Mouse (Mus musculus) neutrophil, adult 5-6 weeks (primary cell): ENCODE data around the gene Ext2. TPM values are rescaled to one million over a fixed set of nuclear protein-coding genes. Genes with fewer than 3 reads are reported as not detected.

ENCODE experiments used
- ATAC-seq: fragments of 151-379, 151-347 bp; 2 replicates; pipeline ENCODE4 v1.8.0; 2017; ENCODE audit warnings: mild to moderate bottlenecking, moderate TSS enrichment; ENCODE audit not compliant: insufficient number of reproducible peaks, poor library complexity, low FRiP score, severe bottlenecking; ENCODE audit errors: extremely low read depth
- total RNA-seq: library from RNA; stranded (forward); fragments of 200-1000 nt; gene quantifications from 2 replicates; pipeline ENCODE4 v1.2.3, GENCODE M21; 2017

Gene Ext2
- total RNA-seq, 1 experiment from 2014 or later: 18.5 TPM

DNA sequence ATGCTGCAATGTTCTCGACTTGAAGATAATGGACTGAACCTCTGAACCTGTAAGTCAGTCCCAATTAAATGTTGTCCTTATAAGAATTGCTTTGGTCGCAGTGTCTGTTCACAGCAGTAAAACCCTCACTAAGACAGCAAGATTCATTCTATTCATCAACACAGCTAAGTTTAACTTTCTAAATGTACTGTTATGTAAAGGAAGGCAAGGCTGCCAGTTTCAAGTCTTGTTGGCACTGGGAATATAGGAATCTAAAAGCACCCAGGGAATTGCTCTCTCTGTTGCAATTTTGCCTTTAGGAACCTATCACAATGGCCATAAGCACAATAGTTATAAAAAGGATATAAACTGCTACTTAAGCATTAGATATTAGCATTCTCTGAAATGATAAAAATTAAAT, 116.0 kb downstream of the Ext2 start:
- ATAC-seq: no peak

DNA sequence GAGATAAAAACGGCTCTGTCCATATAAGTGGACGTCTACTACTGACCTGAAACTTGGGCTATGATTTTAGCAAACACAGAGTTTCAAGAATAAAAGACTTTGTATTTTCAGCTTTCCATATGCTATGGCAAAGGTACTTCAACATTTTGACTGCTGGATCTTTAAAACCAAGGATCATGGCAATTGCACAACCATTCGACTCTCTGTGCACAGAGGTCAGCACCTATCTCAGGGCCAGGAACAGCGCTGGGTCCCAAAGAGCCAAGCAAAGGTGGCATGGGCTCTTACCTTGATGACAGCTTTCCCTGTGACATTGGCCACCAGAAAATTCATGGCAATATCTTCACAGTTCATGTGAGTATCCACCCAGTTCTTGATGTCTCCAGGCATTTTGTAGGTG, 118.2 kb downstream of the Ext2 start:
- no peak for ATAC-seq

DNA sequence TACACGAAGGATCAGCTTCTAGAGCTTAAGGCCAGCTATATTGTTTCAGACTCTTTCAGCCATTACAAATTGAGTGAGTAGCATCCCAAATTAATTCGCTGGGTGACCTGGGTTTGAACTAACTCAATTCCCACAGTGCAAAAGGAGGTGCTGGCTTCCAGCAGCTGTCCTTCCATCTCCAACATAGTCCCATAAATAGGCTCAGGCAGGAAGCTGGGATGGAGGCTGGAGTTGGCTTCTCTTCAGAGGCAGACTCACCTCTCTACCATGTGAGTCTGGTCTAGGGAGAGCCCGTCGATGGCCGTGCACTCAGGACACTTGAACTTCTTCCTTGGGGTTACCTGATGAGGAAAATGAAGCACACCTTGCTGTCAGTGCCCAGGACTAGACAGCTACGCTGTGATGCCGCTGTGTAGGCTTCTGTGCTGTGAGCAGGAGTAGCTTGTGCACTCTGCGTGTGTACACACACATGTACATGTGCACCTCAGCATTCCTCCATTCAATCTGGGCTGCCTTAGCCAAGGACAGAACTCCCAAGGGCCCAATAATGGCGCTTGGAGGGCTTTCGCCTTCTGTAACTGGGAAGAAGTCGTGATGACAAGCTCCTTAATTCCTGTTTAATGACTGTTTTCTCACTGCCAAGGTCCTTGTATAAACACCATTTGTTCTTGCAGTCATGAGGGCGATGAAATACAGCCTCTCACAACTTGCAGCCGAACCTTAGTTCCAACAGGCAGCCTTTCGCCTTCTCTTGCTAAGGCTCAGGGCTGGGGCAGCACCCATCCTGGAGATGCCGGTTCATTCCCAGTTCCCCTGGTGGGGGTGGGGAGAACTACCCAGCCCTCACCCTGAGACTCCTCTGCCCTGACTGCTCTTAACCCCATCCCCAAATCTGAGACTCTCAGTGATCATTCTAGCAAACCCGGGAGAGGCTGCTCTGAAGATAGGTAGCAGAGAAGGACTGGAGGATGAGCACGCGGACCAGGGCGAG, 119.1 kb downstream of the Ext2 start:
- no peak for ATAC-seq

DNA sequence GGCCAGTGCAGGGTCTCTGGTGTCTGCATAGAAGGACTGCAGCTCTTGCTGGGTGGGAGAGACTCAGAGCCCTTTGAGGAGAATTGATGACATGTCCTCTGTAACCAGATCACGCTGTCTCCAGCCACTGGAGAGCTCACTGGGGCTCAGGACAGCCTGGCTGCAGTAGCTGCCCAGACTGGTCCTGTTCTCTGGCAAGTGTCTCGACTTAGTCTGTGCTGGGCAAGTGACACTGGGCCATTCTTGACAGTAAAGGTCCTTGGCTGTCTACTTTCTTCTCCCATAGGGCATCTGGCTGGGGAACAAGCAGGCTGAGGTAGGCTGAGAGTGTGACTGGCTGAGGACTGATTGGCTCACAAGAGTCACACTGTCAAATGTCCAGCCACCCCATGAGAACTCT, 123.0 kb downstream of the Ext2 start:
- ATAC-seq: no peak

DNA sequence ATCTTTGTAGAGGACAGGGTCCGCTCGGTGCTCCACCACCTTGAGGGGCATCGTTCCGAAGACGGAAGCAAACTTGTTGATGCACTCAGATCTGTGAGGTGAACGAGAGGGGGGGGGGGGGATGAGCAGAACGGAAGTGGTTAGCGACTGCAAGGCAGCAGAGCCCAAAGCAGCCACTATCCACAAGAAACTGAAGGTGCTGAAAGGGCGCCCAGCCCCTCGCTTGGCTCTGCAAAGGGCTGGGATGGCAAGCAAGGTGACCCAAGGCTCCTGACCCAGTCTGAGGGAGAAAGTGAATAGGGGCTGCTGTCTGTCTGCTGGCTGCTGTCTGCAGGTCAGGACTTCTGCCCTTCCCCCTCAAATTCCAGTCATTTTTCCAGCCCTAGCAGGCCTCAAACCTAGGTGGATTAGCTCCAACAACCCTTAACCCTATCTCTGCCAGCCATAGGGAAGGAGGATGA, 126.2 kb downstream of the Ext2 start:
- ATAC-seq: no peak

DNA sequence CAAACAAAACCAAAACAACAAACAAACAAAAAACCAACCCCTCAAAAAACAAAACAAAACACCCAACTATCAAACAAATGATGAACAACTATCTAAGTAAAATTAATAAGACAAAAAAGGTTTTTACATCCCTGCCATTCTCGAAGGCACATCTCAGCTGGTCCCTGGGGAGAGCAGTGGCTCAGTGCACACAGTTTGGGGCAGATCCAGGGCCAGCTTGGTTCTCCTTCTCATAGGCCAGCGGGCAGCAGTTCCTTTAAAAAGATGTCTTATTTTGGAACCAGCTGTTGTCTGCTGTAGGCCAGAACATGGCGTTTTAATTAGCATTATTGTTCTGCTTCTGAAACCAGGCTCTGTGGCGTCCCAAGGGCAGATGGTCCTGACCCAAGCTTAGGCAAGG, 129.3 kb downstream of the Ext2 start:
- no peak for ATAC-seq

DNA sequence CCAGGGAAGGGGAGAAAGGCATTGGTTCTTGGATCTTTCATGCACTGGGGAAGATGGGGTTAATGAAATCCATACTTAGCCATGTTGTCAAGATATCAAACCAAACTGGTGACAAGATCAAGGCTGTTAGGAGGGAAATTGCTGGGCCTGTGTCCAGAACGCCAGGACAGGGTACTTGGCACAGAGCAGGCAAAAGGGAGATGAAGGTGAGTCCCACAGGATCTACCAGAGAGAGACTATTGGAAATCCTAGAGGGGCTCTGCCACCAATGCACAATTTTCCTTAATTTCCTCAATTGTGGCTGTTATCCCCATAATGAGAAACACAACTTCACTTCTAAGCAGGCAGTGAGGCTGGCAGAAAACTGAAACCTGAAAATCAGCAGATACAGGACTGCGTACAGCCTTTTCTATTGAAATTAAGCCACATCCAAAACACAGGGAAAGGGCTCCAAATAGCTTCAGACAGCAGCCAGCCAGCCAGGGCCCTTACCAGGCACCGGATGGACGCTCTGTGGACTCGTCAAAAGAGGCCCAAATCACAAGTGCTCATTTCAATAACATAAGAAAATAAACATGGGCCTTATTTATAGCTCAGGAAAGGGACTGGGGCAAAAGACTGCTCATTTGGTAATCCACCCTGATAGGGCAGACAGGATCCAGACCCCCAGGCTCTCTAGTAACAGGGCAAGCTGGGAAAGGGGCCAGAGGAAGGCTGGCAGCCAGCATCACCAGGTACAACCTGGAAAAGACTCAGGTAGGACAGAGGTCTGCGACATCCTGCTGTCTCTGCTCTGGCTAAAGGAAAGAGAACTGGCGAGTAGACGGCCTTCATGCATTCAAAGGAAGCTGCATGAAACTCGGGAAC, 132.1 kb downstream of the Ext2 start:
- no peak for ATAC-seq

DNA sequence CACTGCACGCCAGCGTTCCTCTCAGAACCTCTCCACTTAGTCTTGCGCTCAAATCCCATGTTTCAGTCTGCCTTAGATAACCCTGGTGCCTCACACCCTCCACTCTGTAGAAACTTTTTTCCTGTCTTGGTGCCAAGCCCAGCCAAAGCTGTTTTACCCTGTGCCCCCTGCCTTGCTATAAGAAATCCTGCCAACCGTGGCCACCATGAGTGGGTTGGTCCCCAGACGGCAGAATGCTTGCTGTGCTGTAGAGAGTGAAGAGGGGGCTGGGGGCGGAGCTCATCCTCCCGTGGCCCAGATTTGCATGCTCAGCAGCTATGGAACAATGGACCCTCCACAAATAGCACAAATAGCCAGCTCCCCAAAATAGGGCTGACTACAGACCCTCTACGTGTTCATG, 138.7 kb downstream of the Ext2 start:
- ATAC-seq: no peak

DNA sequence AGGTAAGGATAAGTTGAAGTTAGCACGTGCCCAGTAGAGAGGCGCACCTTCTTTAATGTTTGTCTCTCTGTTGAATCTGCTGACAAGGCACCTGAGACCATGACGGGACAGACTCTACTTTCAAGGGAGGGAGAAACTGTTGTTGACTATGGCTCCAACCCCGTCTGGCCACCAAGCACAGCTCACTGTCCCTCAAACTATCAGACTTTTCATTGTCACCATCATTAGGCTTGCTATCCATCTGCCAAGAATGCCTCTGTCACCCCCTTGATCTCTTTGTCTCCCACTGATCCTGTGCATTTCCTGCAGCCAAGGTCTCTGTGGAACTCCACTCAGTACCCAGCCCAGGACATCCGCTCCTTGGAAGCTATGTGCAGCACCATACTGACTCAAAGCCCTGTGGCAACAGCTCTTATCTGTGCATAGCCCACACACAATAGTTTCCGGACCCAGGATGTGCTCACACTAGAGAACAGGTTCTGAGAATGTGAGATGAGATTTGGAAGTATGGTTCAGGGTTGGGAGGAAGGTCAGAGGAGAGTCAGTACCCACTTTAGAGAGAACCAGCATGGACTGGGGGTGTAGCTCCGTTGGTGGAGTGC, 139.7 kb downstream of the Ext2 start:
- ATAC-seq: no peak

DNA sequence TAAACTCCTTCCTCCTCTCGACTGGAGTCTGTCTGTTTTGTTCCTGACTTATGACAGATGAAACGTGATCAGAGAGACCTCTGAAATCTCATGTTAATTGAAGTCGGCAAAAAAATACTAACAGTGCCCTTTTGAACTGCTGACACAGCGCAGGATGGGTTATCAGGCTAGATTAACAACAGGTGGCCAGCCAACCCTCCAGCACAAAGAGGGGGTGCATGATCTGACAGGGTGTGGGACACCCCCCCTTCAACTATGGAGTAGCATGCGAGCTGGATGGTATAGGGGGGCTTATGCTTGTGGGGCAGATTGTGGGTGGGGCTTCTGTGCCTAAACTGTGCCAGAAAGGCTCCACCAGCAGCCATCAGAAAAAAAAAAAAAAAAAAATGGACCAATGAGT, 141.0 kb downstream of the Ext2 start:
- no peak for ATAC-seq

DNA sequence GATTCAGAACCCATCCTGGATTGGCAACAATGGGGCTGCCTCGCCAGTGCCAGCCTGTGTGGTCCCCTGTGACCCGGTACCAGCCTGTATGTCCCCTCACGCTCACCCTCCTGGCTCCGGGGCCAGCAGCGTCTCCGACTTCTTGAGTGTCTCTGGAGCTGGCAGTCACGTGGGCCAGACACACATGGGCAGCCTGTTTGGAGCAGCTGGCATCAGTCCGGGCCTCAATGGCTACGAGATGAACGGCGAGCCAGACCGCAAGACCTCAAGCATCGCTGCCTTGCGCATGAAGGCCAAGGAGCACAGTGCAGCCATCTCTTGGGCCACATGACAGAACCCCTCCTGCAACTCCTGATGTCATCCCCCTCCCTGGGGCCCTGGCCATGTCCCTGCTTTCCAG, 145.1 kb downstream of the Ext2 start:
- ATAC-seq: no peak

DNA sequence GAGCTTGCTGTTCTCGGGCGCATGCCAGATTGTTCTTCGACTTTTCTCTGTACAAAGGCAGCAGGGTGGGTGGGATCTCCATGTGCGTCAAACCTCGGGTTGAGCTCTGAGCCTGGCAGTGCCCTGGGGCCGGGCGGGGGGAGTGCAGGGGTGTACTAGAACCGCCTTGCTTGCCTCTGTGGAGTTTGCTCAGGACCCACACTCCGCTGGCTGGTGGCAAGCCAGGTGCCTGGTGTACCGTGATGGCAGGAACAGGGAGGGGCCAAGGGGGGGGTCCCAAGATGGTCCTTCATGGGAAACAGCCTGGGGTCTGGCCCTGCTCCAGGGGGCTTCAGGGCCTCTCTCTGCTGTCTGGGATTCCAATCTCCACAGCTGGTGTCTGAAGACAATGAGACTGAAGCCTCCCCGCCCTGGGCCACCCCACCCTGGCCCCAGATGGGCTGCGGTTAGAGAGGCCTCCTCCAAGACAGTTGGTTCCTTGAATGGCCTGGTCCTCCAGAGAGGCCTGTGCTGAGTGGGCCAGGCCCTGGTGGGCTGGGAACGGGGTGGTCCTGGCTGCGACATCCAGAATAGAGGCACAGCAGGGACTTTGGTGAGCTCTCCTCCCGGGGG, 150.7 kb downstream of the Ext2 start:
- ATAC-seq: no peak

DNA sequence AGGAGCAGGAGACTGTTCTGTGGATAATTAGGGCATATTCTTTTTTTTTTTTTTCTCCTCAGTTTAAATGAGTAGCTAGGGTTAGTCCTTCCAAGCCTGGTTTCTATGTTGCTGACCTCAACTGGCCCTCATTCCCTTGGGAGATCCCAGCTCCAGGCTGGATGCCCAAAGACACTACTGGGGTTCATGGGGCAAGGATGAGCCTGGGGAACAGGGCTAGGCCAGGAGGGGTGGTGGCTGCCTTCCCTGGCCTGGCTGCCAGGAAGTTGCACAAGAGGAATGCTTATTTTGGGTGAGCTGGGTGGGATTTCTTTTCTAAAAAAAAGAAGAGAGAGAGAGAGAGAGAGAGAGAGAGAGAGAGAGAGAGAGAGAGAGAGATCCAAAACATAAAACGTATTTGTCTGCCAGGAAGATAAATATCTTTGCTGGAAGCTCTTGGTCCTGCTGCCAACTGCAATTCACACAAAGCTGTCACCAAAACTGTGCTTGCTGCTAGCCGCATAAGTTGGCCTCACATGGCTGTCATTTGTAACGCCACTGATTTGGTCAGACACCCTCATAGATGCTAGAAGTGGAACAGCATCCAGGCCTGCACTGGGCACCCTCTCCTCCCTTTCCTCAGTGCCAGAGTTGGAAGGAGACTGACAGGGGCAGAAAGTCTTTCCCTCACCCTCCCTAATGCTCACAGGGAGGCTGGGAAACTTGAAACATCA, 156.1 kb downstream of the Ext2 start:
- ATAC-seq: no peak

DNA sequence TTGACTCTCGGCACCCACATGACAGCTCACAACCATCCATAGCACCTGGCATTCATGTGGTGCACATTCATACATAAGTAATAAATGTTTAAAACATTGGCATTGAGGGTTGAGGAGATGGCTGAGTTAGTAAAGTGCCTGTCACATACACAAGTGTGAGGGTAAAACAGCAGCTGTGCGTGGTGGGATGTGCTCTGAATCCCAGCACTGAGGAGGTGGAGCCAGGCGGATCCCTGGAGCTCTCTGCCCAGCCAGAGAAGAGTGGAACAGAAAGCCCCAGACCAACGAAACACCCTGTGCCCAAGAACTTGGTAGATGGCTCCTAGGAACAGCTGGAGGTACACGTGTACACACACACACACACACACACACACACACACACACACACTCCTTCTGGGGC, 156.9 kb downstream of the Ext2 start:
- ATAC-seq: no peak

DNA sequence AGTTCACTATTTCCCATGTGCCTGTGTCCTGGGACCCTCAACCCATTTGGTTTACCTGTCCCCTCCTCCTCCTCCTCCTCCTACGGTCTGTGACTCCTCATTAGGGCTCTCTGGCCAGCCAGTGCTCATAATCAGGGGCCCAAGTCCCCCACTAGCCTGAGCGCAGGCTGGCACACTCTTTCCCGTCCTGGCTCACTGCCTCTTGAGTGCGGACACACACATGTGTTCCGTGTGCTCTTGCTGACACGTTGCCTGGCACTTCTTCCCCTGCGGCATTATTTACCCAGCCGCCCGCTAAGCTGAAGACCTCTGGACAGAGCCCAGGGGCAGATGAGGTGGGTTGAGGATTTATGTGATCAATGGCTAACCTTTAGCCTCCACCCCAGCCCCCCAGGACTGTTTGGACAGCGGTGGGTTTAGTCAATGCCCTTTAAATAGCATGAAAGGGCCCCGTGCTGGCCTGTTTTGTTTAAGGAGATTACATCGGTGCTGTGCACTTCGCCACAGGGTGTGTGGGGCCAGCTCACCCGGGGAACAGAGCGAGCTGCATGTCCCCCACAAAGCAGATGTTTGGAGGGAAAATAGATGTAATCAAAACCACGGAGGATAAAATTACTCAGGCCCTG, 160.0 kb downstream of the Ext2 start:
- no peak for ATAC-seq

DNA sequence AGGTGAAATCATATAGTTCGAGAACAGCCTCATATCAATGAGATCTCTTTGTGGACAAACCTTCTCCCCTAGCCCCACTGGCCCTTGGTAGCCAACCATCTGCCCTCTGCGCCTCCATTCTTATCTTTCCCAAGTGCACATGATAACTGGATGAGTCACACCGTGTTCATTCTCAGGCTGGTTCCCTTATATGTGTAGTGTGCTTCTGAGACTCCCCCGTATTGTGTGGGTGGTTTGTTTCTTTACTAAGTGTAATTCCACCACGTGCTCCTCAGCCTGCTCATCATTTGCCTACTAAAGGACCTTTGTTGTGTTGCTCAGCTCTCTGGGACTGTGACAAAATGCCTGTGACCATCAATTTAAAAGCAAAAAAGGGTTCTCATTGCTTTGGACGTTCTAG, 161.3 kb downstream of the Ext2 start:
- no peak for ATAC-seq

DNA sequence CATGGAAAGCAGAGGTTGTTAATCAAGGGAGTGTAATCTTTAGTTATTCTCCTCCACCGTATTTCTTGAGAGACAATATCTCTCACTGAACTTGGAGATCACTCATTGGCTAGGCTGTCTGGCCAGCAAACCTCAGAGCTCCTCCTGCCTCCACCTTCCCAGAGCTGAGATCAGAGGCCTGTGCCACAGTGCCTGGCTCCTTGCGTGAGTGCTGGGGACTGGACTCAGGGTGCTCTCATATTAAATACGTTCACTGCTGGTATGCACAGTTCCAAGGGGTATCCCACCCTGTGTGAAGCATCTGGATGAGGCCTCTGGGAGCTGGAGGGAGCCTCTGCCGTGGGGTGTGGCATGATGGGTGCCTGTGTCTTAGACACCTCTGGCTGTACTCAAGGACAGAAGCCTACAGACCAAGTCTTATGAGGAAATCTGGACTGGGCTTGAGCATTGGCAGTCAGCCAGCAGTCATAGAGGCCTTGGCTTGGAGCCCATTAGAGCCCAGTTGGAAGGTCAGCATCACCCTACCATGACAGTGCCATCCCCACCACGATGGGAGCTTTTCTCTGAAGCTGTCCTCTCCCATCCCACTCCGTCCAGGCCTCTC, 162.6 kb downstream of the Ext2 start:
- ATAC-seq: no peak

DNA sequence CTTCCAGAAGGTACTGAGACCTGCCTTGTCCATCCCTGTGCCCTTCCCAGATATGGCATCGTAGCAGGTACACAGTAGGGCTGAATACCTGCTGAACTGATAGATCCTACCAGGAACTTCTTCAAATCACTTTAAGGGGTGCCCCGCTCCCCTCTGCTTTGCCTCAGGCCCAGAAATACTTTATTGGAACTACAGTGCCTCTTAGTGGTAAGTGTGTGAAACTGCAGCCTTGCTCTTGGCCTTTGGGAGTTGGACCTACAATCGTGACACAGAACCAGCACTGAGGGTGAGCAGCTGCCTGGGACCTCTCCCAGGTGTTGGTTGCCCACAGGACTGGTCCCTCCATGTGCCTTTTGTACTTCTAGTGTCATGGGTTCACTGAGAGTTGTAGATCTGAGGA, 163.4 kb downstream of the Ext2 start:
- no peak for ATAC-seq
